Mouse (Mus musculus): Measurements from ENCODE around the gene Psmd1.
A peak's percentile ranks its signal among the peaks of the same experiment; 100 is the strongest.
"Not testable (repeated sequence)": the region's sequence is repeated elsewhere in the genome, so short reads cannot be mapped to it uniquely, and the experiment has no call there.

Psmd1 gene

DNA sequence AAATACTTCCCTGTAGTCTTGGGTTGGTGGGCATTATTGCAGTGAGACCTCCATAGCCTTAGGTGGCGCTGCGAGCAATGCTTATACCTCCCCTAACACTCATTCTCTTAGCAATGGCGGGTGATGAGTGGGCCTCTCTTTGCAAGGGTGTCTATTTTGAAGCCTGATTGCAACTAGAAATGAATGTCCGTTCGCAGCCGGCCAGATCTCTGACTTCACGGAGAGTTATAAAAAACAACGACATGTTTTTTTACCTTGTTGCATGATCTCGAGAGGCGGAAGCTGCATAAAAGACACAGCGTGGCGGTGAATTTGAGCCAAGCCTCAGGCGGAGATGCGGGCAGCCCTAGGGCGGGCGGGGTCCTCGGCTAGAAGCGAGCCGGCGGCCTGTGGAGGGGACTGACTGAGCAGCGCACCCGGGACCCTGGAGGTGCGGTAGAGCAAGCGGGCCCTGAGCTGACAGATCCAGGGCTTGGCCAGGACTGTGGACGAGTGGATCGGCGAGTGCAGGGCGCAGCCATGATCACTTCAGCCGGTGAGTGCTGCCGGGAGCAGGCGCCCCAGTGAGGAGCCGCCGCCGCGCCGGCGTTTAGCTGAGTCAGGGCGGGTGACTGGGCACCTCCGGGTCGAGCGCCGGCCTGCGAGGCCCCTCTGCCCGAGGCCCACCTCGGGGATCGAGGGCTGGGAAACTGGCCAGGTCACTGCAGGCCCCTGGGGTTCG lies at the start of gene Psmd1:
TSS of gene Psmd1 (plus strand) at position 117 of the 721 bp plus-strand sequence.
- peak; percentile 93 for DNase-seq (ENCODE audit: low read depth)

DNA sequence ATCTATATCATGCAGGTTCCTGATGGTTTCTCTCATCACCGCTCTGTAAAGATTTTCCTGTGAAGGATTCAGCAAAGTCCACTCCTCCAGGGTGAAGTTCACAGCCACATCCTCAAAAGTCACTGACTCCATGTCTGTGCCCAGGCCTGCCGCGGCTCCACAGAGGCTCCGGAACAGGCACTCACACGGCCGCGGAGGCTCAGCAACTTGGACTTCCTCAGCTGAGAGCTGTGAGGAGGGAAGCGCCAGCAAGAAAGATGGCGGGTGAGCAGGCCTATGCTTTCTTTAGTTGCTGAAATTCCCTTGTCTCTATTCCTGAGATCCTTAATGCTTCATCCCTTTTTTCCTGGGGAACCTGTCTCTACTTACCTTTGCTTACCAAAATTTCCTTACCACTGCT lies 48.4 kb upstream of the Psmd1 start:
- DNase-seq (ENCODE audit: low read depth), result not testable (repeated sequence)

DNA sequence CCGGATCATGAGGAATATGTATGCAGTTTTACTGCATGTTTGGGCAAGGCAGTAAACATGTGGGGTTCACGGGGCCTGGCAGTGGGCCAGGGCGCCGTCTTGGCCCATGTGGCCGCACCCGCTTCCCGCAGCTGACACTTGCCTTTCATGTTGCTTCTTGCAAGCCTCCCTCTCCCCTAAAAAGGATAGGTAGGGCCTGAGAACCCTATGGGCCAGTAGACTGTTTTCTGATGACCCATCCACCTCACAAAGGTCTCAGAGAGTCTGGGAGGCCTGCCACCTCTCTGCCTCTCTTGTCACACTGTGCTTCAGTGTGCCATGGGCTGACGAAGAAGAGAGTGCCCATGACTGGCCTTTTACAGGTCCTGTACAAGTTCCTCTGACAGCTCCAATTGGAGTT lies 47.7 kb upstream of the Psmd1 start, which contains the start of gene Spata3:
TSS of gene Spata3 (plus strand) at position 301 of the 400 bp plus-strand sequence.
- no peak for DNase-seq (ENCODE audit: low read depth)

DNA sequence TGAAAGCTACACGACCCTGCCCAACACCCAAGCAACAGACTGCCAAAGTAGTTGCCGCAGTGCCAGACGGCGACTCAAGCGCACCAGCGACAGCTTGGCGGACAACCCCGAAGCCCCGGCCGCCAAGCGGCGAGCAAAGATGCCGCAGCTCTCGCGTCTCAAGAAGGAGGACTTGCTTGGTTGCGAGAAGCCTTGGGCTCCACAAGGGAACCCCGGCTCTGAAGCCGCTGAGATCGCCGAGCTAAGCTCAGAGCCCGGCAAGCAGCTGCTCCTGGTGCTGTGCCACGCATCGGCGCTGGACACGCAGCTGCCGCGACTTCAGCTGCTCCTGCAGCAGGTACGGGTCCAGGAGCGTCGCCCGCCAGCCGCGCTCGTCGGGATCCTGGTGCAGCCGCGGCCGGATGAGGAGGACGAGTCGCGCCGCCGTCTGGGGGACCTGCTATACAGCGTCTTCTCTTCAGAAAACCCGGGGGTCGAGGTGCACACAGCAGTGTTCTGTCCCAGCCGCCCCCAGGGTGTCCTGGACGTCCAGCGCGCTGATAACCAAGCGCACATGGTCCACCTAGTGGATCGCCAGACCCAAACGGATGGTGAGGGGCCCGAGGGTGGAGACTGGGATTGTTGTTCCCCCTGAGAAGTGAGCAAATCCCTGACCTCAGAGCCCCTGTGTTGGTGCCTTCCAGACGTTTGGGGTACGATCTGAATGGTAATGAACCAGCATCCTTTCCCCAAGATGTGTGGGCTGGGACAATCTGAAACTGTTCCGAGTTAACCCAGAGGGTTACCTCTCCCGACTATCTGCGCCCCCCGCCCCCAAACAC lies 45.7 kb upstream of the Psmd1 start:
- DNase-seq (ENCODE audit: low read depth), result no peak

DNA sequence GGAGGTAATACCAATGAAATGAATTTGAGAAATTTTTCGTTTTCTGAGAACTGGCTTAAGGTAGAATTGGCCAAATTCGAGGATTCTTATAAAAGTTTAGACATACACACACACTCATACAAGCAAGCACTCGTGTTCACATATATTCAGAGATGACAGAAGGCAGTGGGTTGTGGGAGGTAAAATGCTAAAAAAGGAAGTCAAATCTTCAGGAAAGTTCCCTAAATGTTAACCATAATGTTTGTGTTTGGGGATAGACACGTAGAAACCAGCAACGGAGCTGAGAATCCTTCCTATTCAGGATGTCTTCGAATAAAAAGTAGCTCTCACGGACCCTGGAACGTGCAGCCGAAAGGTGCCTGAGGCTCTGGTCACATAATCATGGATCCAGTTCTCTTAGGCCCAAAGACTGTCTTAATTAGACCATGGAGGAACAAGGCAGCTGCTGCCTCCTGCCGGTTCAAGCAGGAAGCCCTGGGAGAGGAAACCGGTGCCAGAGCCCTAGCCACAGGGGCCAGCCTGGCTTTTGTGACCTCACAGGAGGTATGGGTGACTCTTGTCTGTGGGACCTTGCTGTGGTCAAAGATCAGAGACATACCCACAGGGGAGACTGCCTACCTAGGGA lies 42.7 kb upstream of the Psmd1 start:
- DNase-seq (ENCODE audit: low read depth), result no peak

DNA sequence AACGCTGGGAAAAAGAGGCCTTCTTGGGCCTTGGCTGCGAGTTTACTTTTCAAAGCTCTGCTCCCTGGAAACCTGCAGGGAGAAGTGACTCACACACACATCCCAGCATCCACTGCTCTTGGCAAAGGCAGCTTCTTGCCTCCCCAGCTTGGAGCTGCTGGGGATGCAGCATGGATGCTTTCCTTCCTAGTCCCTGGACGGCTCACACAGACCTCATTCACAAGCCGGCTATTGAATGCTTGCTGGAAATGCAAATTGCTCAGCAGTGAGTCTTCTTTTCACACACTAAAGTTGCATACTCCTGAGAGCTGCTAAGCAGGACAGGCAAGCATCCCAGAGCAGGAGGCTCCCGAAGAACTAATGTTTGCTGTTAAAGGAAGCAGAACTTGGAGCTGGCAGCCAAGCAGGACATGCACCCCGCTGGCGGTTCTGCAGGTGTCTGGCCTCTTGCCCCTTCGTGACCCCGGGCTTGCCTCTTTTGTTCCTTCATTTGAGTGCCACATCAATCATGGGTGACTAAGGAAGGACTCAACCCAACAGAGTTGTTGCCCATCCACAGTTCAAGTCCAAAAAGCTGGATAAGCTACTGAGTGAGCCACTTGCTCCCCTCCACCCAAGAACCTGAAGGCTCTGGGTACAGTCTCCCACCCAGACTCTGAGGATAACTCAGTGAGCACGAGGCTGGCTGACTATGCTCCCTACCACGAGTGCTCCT lies 31.8 kb upstream of the Psmd1 start:
- DNase-seq (ENCODE audit: low read depth), result no peak

DNA sequence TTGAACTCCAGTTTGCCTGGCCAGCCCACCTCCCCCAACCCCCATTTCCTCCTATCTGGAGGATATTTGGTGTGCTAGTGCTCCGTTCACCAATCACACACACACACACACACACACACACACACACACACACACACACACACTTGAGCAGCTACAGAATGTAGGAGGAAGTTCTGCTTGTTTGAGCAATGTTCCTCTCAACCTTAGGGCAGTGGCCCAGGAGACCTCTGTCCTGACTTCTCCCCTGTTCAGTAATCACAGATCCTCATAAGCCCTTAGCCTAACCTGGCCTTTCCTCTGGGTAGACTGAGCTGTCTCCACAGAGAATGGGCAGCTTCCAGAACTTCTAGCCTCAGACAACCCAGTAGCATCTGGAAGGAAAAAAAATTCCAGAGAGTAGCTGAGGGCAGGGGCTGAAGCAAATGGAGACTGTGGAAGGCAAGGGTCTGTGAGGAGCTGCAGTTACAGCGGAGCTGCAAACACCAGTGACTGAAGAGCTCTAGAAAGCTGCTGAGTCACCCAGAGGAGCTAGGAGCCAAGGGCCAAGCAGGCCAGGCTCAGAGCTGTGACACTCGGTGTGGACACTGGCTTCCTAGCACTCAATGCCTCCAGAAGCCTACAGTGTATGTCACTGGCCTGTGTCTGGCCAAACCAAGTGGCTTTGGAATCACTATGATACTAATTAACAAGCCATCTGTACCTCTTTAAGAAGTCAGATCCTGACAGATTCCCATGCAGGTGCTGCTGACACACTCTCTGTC lies 25.8 kb upstream of the Psmd1 start:
- no peak for DNase-seq (ENCODE audit: low read depth)

DNA sequence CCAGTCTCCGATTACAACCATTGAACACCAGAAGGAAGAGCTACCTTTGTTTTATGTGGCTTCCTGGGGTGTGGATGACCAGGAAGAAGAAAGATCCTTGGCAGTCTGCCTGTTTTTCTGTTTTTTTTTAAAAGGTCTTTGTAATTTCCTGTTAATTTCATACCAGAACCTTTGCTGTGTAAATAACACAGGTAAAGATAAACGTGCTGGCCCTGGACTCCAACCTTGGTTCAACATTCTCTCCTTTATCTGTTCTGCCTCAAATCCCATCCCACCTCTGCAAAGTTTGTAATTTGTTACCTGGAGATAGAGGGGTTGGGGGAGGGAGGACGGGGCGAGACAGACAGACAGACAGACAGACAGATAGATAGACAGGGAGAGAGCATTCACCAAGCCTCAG lies 24.1 kb upstream of the Psmd1 start:
- DNase-seq (ENCODE audit: low read depth), result no peak

DNA sequence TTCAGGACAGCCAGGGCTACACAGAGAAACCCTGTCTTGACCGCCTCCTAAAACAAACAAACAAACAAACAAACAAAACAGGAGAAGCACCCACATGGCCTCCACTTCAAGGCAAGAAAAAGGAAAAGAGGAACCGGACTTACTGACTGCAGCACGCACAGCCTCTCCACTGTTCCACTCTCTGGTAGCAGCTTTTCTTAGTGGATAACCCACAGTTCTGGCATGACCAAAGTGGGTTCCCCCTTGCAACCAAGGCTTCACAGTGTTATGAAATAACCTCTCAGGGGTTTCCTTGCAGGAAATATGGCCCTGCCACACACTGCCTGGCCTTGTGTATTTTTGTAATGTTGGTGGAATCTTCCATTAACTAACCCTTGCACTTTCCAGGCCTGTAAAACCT lies 23.4 kb upstream of the Psmd1 start:
- DNase-seq (ENCODE audit: low read depth), result no peak

DNA sequence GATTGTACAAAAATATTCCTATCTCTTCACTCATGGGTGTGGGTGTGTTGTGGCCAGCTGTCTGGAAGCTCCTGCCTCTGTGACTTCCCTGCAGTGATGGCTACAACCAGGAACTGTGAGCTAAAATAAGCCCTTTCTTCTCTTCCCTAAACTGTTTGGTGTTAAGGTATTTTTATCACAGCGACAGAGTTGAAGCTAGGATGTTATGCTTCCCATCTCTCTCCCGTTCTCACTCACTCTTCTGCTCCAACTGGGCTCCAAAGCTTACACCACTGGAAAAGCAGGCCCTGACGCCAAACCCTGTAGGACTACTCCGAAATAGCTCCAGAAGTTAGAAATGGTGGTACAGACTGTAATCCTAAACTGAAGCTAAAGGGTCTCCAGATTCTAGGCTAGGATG lies 19.1 kb upstream of the Psmd1 start:
- DNase-seq (ENCODE audit: low read depth), result no peak

DNA sequence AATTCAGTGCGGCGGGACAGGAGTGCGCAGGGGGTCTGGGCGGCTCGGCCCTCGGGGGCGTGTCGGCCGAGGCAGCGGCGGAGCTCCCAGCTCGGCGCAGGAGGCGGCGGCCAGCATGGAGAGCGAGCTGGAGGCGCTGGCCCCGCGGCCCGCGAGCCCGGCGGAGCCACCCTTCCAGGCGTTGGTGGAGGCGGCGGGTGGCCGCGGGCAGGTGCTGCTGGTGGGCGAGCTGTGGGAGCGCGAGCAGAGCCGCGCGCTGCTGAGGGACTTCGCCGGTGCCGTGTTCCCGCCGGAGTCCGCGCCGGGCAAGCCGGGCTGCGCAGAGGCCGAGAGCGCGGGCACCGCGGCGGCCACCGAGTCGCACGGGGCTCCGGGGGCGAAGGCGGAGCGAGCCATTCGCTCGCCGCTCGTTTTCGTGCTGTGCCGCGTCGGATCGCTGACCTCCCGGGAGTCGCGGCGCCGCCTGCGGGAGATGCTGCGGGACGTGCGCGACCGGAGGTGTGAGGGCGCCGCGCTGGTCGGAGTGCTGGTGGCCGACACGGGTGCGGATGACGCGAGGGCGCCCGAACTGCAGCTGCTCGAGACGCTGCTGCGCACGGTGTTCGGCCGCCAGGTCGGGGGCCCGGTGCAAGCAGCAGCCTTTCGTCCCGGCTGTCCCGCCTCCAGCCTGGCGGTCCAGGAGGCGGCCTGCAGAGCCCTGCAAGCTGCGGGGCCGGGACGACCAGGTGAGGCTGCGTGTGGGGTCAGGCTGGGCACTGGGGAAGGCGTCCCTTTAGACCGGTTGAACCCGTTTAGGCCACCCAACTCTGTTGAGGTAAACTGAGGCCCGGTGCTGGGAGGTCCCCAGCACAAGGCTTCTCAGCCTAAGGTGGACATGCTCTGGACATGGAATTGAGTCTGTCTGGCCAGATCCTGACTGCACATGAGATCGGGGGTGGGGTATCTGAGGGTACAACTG lies 18.1 kb upstream of the Psmd1 start, which contains the start of gene 2810459M11Rik:
TSS of gene 2810459M11Rik (plus strand) at position 16 of the 958 bp plus-strand sequence.
- no peak for DNase-seq (ENCODE audit: low read depth)

DNA sequence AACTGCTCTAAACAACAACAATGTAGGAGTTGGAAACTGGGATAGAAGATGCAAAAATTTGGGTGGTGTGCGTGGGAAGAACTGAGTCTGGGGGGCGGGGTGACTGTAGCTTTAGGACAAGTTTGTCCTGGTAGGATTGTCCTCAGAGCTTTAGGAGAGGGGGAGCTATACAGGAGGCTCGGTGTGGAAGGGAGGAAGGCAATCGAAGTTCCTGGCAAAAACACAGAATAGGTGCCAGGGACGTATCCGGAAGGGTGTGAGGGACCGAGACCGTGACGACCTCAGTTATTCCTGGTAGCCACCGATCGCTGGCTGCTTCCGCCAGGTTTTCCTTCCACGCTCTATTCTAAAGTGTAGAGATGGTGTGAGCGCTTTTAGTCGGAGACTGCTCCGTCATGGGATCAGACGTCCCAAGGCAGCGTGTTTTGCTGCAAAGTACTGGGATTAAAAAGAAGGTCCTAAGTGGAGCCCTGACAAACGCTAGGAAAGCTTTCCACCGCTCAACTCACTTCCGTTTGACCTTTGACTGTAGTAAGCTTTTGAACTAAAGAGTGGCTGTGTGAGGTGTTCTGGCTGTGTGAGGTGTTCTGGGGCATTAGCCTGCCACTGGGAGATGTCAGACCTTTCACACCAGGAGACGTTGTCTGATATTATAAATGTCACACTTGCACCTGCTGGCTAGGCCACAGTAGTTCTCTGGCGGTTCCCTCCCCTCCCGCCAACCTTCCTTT lies 17.2 kb upstream of the Psmd1 start:
- DNase-seq (ENCODE audit: low read depth), result no peak

DNA sequence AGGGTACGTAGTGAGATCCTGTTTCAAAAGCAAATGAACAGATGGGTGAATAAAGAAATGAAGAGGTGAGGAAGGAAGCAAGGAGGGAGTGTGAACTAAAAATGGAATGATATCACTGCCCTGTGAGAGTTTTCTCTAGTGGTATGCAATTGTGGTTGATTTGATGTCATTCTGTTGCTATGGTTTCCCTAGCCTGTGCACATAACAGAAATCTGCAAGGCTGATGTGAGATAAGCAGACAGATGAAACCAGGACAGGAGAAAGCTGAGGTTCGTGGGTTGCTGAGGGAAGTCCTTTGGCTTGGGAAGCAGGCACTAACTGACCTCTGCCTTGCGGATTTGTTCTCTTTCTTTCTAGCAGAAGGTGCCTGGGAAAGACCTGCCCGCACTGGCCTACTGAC lies 16.0 kb upstream of the Psmd1 start:
- DNase-seq (ENCODE audit: low read depth), result no peak

DNA sequence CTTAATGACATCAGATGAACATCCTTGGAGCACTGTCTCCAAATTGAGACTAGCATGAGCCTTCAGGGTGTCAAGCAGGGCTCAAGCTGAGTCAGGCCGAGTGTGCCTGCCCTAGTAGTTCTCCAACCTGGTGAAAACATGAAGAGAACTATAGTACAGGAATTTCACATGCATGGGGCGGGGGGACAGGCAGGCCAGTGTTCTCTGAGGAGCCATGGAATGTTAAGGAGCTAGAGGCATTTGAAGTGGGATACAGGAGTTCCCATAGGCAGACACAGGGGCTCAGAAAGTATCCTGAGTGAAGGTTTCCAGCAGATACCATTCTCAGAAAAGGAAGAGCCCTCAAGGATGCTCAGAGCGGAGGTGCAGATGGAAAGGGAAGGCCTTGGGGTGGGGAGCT lies 15.4 kb upstream of the Psmd1 start:
- DNase-seq (ENCODE audit: low read depth), result no peak

DNA sequence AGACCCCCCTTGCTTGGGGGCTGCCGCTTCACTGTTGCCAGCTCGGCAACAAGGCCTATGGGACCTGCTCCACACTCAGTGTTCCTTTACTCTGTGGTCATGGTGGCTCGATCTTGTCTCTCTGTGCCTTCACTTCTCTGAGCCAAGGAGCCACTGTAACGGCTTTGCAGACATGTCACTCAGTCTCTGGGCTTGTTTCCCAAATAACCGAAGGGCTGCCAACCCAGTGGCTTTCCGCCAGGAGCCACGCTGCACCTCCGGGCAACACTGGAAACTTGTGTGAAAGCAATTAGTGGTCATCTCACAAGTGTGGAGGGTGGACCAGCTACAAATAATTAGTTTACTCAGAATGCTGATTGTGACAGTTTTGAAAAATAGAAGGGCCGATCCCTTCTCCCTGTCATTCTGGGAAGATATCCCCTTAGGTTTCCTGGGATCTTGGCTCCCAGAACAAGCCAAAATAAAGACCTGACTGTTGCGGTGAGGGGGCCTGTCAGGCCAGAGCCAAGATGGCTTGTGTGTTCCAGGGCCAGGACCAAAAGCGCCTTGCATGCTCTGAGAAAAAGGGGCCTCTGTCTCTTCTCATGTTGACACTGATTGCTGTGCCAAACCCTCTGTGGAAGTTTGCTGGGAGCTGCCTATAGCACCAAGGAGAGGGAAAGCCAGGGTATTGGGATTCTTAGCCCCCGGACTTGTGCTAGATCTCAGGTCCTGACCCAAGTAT lies 10.8 kb upstream of the Psmd1 start:
- no peak for DNase-seq (ENCODE audit: low read depth)

DNA sequence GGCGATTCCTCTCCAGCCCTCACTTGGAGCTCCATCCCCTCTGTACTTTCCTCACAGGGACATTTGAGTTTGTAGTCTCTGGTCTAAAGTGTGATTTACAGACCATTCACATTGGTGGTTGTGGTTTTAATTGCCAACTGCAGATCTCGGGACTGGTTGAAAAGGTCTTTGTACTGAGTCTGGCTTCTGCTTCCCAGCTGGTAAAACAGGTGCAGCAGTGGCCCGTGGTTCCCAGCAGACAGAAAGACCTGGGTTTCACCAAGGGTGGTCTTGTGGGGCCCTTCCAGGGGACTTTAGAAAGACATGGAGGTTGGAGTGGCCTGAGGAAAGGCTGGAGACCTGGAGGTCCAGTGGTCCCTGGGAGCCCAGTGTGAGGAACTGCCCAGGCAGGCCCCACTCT lies 9.2 kb upstream of the Psmd1 start:
- no peak for DNase-seq (ENCODE audit: low read depth)

DNA sequence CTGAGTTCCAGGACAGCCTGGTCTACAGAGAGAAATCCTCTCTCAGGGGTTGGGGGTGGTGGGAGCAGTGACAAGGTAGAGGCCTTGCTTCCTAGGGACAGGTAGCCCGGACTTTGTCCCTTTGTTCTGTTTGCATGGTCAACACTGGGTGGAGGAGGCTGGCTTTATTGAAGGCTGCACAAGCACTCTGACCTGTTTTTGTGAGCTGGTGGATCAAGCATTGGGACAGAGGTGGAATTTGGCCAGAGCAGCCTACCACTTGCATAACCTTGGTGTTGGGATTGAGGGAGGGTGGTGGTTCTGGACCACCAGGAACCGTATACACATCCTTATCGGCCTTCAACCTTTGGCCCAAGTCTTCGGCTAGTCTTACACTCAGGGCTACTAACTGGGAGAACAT lies 7.9 kb upstream of the Psmd1 start:
- DNase-seq (ENCODE audit: low read depth), result no peak

DNA sequence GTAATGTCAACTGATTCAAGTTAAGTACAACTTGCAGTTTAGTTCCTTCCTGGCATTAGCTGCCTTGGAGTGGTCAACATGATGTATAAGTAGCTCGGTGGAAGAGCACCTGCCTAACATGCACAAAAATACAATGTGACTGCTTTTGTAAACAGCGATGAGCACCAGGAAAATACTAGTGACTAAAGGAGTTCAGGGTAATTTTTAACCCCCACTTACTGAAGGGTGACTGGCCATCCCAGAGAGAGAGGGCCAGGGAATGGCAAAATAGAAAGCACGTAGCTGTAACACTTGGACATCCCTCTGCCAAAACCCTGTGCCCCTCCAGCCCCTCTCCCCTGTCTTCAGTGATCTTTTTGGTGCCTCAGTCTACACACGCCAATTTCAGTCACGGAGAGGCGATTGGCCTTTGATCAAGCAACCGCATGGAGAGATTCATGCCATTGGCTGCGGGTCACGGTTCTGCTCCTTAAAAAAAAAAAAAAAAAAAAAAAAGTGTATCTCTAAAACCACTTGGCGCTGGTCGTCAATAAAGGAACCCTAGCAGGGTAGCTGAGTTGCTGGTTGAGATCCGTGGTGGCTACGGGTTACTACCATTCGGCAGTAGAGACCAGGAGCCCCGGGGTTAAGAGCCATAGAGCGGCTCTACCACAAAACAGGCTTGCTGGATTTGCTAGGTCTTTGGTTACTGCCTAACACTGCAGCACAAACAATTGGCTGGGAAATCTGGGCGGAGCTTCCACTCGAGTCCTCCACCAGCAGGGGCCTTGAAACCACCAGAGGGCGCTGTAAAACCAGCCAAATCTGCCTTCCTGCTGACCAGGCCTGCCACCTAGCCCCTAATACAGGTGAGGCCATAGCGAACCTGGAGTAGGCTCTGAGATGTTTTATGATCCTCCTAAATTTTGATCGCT lies 5.1 kb upstream of the Psmd1 start:
- peak; percentile 96 for DNase-seq (ENCODE audit: low read depth)
